Mouse (Mus musculus): Measurements from ENCODE around the gene Wdsub1. TPM values are rescaled to one million over a fixed set of nuclear protein-coding genes. Genes with fewer than 3 reads are reported as not detected.

The Wdsub1 gene
- total and polyA plus RNA-seq, 2 experiments from 2014 or later, result 14.7 to 18.2 TPM

- no peaks in the 10 kb centered on the region for H3K4me1 ChIP-seq (ENCODE audit: insufficient read depth)
- ATAC-seq, result no peak
- no peaks in the 10 kb centered on the region for H3K27me3 ChIP-seq (ENCODE audit: insufficient read depth, low read length)
- no peak overlapping the region for H3K4me3 ChIP-seq (ENCODE audit: low read depth, low read length)
- WGBS, result 85% methylated on average over 6 of the region's 6 CpGs
- H3K27ac ChIP-seq (ENCODE audit: low read depth, low read length), result no peak overlapping the region
- TF ChIP-seq CTCF (IDR thresholded peaks at IDR 0.05; ENCODE audit: low read depth), result no peak
- H3K9ac ChIP-seq, result no peak overlapping the region
- DNase-seq, result no peak
- no peak overlapping the region for H3K4me2 ChIP-seq (ENCODE audit: low read depth)
- no peaks in the 10 kb centered on the region; the same call in 1 of the 2 replicates for H3K36me3 ChIP-seq (ENCODE audit: insufficient read depth)
- H3K9me3 ChIP-seq (ENCODE audit: low read length), result no peaks in the 10 kb centered on the region
Measured at GRCm38 (mm10) chr2:59842556-59843008, 39.8 kb downstream of the Wdsub1 start.

GRCm38 (mm10) chr2:59841944-59842343 lies 40.4 kb downstream of the Wdsub1 start:
- DNase-seq (no peak), ATAC-seq (no peak)
- Histone ChIP-seq H3K27ac (ENCODE audit: low read depth, low read length) (no peak overlapping the region), H3K9me3 (ENCODE audit: low read length) (no peaks in the 10 kb centered on the region), H3K9ac (no peak overlapping the region), H3K4me2 (ENCODE audit: low read depth) (no peak overlapping the region), H3K27me3 (ENCODE audit: insufficient read depth, low read length) (no peaks in the 10 kb centered on the region), H3K4me3 (ENCODE audit: low read depth, low read length) (no peak overlapping the region), H3K36me3 (ENCODE audit: insufficient read depth) (no peaks in the 10 kb centered on the region; the same call in 1 of the 2 replicates), H3K4me1 (ENCODE audit: insufficient read depth) (no peaks in the 10 kb centered on the region)
- TF ChIP-seq CTCF (IDR thresholded peaks at IDR 0.05; ENCODE audit: low read depth), result no peak
- 80% methylated on average over 11 of the region's 11 CpGs for WGBS

GRCm38 (mm10) chr2:59841189-59841939 lies 41.0 kb downstream of the Wdsub1 start:
- H3K27ac ChIP-seq (ENCODE audit: low read depth, low read length), result no peak overlapping the region
- ATAC-seq (peak; percentile 23; the same call in 1 of the 2 replicates), DNase-seq (no peak)
- H3K4me3 ChIP-seq (ENCODE audit: low read depth, low read length), result no peak overlapping the region
- 68% methylated on average over 12 of the region's 12 CpGs for WGBS
- H3K27me3 ChIP-seq (ENCODE audit: insufficient read depth, low read length), result no peaks in the 10 kb centered on the region
- H3K4me2 ChIP-seq (ENCODE audit: low read depth), result no peak overlapping the region
- no peaks in the 10 kb centered on the region for H3K4me1 ChIP-seq (ENCODE audit: insufficient read depth)
- no peaks in the 10 kb centered on the region; the same call in 1 of the 2 replicates for H3K36me3 ChIP-seq (ENCODE audit: insufficient read depth)
- H3K9me3 ChIP-seq (ENCODE audit: low read length), result no peaks in the 10 kb centered on the region
- H3K9ac ChIP-seq, result no peak overlapping the region
- TF ChIP-seq CTCF (IDR thresholded peaks at IDR 0.05; ENCODE audit: low read depth), result no peak

GRCm38 (mm10) chr2:59840191-59840590 lies 42.2 kb downstream of the Wdsub1 start:
- Histone ChIP-seq H3K36me3 (ENCODE audit: insufficient read depth) (no peaks in the 10 kb centered on the region; the same call in 1 of the 2 replicates), H3K9me3 (ENCODE audit: low read length) (no peaks in the 10 kb centered on the region), H3K4me2 (ENCODE audit: low read depth) (no peak overlapping the region), H3K4me3 (ENCODE audit: low read depth, low read length) (no peak overlapping the region), H3K27ac (ENCODE audit: low read depth, low read length) (no peak overlapping the region), H3K4me1 (ENCODE audit: insufficient read depth) (no peaks in the 10 kb centered on the region), H3K27me3 (ENCODE audit: insufficient read depth, low read length) (no peaks in the 10 kb centered on the region), H3K9ac (no peak overlapping the region)
- no peak for DNase-seq
- ATAC-seq, result no peak
- no peak for TF ChIP-seq CTCF (IDR thresholded peaks at IDR 0.05; ENCODE audit: low read depth)
- 28% methylated on average over 4 of the region's 4 CpGs for WGBS

GRCm38 (mm10) chr2:59839755-59840154 lies 42.6 kb downstream of the Wdsub1 start:
- DNase-seq (no peak), ATAC-seq (no peak)
- WGBS, result 72% methylated on average over 2 of the region's 2 CpGs
- Histone ChIP-seq H3K4me1 (ENCODE audit: insufficient read depth) (no peaks in the 10 kb centered on the region), H3K4me3 (ENCODE audit: low read depth, low read length) (no peak overlapping the region), H3K4me2 (ENCODE audit: low read depth) (no peak overlapping the region), H3K36me3 (ENCODE audit: insufficient read depth) (no peaks in the 10 kb centered on the region; the same call in 1 of the 2 replicates), H3K27me3 (ENCODE audit: insufficient read depth, low read length) (no peaks in the 10 kb centered on the region), H3K9me3 (ENCODE audit: low read length) (no peaks in the 10 kb centered on the region), H3K9ac (no peak overlapping the region), H3K27ac (ENCODE audit: low read depth, low read length) (no peak overlapping the region)
- no peak for TF ChIP-seq CTCF (IDR thresholded peaks at IDR 0.05; ENCODE audit: low read depth)

- no peak for DNase-seq
- no peaks in the 10 kb centered on the region for H3K4me1 ChIP-seq (ENCODE audit: insufficient read depth)
- H3K27me3 ChIP-seq (ENCODE audit: insufficient read depth, low read length), result no peaks in the 10 kb centered on the region
- no peak overlapping the region for H3K4me3 ChIP-seq (ENCODE audit: low read depth, low read length)
- no peak overlapping the region for H3K9ac ChIP-seq
- H3K9me3 ChIP-seq (ENCODE audit: low read length), result no peaks in the 10 kb centered on the region
- TF ChIP-seq CTCF (IDR thresholded peaks at IDR 0.05; ENCODE audit: low read depth), result no peak
- H3K27ac ChIP-seq (ENCODE audit: low read depth, low read length), result no peak overlapping the region
- WGBS, result 90% methylated on average over 8 of the region's 8 CpGs
- H3K36me3 ChIP-seq (ENCODE audit: insufficient read depth), result no peaks in the 10 kb centered on the region; the same call in 1 of the 2 replicates
- H3K4me2 ChIP-seq (ENCODE audit: low read depth), result no peak overlapping the region
- ATAC-seq, result no peak
Measured at GRCm38 (mm10) chr2:59838825-59839224, 43.6 kb downstream of the Wdsub1 start.

GRCm38 (mm10) chr2:59831831-59832230 lies 50.6 kb downstream of the Wdsub1 start:
- Histone ChIP-seq H3K4me1 (ENCODE audit: insufficient read depth) (peaks cover 25% of the 10 kb centered on the region), H3K9me3 (ENCODE audit: low read length) (no peaks in the 10 kb centered on the region), H3K4me2 (ENCODE audit: low read depth) (no peak overlapping the region), H3K9ac (no peak overlapping the region), H3K27me3 (ENCODE audit: insufficient read depth, low read length) (no peaks in the 10 kb centered on the region), H3K36me3 (ENCODE audit: insufficient read depth) (no peaks in the 10 kb centered on the region), H3K27ac (ENCODE audit: low read depth, low read length) (no peak overlapping the region), H3K4me3 (ENCODE audit: low read depth, low read length) (no peak overlapping the region)
- 74% methylated on average over 7 of the region's 7 CpGs for WGBS
- DNase-seq (no peak), ATAC-seq (no peak)
- TF ChIP-seq CTCF (IDR thresholded peaks at IDR 0.05; ENCODE audit: low read depth), result no peak

Data from forebrain, postnatal 0 days (tissue).